Mouse (Mus musculus) liver, embryonic 13.5 days (tissue): Measurements from ENCODE around the gene Fbxl15. TPM values are rescaled to one million over a fixed set of nuclear protein-coding genes. Genes with fewer than 3 reads are reported as not detected.

Source experiments
- ATAC-seq: fragments of 200-750 bp; cut with Nextera tagmentation; 2 replicates; pipeline ENCODE4 v1.8.0; 2017; ENCODE audit warnings: low read depth, mild to moderate bottlenecking, moderate number of reproducible peaks, moderate library complexity
- DNase-seq: peaks from one replicate; pipeline ENCODE4 v3.0.0; 2022
- H3K27ac ChIP-seq: fragments of 300-500 bp; sonication (generic); 2 replicates; pipeline ENCODE4 v1.5.1; 2015; ENCODE audit warnings: moderate library complexity, mild to moderate bottlenecking, inconsistent platforms
- H3K27me3 ChIP-seq: fragments of 300-500 bp; sonication (generic); 2 replicates; pipeline ENCODE4 v1.6.1; 2015; ENCODE audit warnings: mild to moderate bottlenecking, inconsistent platforms
- H3K36me3 ChIP-seq: fragments of 300-500 bp; sonication (generic); 2 replicates; pipeline ENCODE4 v1.6.1; 2015; ENCODE audit warnings: mild to moderate bottlenecking, inconsistent platforms
- H3K4me1 ChIP-seq: fragments of 300-500 bp; sonication (generic); replicated peaks from 2 replicates; pipeline ENCODE4 v1.6.1; 2015; ENCODE audit warnings: inconsistent platforms
- H3K4me2 ChIP-seq: fragments of 300-500 bp; sonication (generic); 2 replicates; pipeline ENCODE4 v1.6.1; 2015; ENCODE audit warnings: inconsistent platforms, mild to moderate bottlenecking, moderate library complexity
- H3K4me3 ChIP-seq: fragments of 300-500 bp; sonication (generic); replicated peaks from 2 replicates; pipeline ENCODE4 v1.5.1; 2015; ENCODE audit warnings: mild to moderate bottlenecking, inconsistent platforms
- H3K9ac ChIP-seq: fragments of 300-500 bp; sonication (generic); 2 replicates; pipeline ENCODE4 v1.6.1; 2015; ENCODE audit warnings: mild to moderate bottlenecking, inconsistent platforms
- H3K9me3 ChIP-seq: fragments of 300-500 bp; sonication (generic); replicated peaks from 2 replicates; pipeline ENCODE4 v1.6.1; 2016; ENCODE audit warnings: inconsistent platforms
- WGBS: fragments of 180-500 bp; shearing (Covaris S2); methylation state at CpG from one replicate; pipeline ENCODE4 v1.1.7; 2015; ENCODE audit not compliant: insufficient replicate concordance; 5-methylcytosine and 5-hydroxymethylcytosine counted together
- polyA plus RNA-seq: library from polyadenylated mRNA; unstranded; fragments of >200 nt; fragmentation: Nextera tagmentation; extraction: Ambion mirVana; gene quantifications from 2 replicates; pipeline ENCODE4 v1.2.1, GENCODE M21; 2015

Fbxl15 gene
- polyA plus RNA-seq, 1 experiment from 2014 or later, result 11.2 TPM

DNA sequence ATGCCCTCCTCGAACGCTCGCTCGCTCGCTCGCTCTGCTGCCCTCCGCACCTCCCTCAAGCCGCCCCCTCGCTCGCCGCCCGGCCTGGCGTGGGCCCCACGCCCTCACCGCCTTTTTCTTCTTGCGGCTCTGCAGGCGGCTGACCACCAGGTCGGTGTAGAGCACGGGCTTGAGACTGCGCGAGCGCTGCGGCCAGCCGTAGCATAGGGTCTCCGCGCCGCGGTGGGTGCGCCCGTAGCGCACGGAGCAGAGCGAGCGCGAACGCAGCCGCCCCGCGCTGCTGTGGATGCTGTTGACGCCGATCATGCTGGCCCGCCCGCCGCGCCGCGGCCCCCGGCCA is 10.5 kb upstream of the Fbxl15 start:
- Histone ChIP-seq H3K4me1 (peaks cover 70% of the 10 kb centered on the region), H3K27me3 (peaks cover 97% of the 10 kb centered on the region), H3K36me3 (peaks cover 3% of the 10 kb centered on the region), H3K27ac (no peak overlapping the region), H3K9ac (peak overlapping the region; percentile 47), H3K4me2 (peak overlapping the region; percentile 93), H3K9me3 (no peaks in the 10 kb centered on the region), H3K4me3 (peak overlapping the region; percentile 55)
- peak; percentile 3 for DNase-seq
- ATAC-seq, result no peak
- WGBS, result 1% methylated on average over 47 of the region's 48 CpGs

DNA sequence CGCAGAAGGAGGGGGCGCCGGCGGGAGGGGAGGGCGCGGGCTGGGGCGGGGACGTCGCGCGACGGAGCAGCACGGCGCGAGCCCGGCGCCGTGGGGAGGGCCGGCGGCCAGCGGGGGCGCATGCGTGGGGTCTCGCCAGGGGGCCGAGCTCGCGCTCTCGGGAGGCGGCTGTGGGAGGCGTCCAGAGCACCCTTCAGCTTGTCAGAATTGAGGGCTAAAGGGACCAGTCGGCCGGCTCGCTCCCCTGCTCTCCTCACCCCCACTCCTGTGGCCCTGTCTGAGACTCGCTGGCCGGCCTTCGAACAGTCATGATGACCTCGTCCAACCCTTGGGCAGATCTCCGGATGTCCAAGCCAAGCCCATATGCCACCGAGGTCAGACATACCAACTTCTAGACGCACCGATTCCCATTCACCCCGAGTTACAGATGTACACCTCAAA is 9.9 kb upstream of the Fbxl15 start:
- no peak for ATAC-seq

DNA sequence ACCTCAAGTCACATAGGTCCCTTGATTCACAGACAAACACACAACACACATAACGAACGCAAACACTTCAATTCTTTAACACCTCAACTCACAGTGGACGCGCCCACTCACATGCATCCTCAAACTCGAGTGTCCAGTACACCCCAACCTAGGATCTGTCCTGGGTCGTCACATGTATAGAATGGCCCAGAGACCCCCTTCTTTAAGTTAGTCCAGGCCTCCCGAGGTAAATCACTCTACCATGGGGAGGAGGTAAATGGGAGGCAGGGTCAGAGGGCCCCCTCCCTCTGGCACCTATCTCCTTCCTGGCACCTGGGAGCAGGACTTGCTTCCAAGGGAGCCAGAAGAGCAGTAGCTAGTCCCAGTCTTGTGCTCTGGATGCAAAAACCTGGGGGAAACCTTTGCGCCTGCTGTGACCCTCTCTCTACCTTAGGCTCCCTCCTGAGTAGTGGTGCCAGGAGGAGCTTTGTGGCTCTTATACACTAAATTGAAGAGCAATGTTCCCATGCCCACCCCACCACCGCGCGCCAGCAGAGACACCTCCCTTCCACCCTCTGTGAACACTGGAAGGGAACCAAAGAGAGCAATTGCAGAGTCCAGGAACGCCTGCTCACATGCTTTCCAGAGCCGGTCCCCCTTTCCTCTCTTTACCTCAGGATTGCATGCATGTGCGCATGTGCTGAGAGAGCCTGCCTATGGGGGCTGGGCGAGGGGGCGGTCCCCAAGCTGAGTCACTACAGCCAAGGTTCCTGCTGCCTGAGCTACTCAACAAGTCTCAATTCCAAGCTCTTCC is 9.2 kb upstream of the Fbxl15 start:
- WGBS, result 11% methylated on average over 16 of the region's 16 CpGs
- H3K4me2 ChIP-seq, result peak overlapping the region; percentile 93
- H3K36me3 ChIP-seq, result no peaks in the 10 kb centered on the region
- DNase-seq (peak; percentile 51), ATAC-seq (no peak)
- peaks cover 100% of the 10 kb centered on the region for H3K27me3 ChIP-seq
- H3K9ac ChIP-seq, result no peak overlapping the region
- no peak overlapping the region for H3K27ac ChIP-seq
- H3K4me1 ChIP-seq, result peaks cover 58% of the 10 kb centered on the region
- no peaks in the 10 kb centered on the region for H3K9me3 ChIP-seq
- H3K4me3 ChIP-seq, result peak overlapping the region; percentile 55

More for the DNA sequence above, 9.9 kb upstream of the Fbxl15 start:
- Histone ChIP-seq H3K4me3 (peak overlapping the region; percentile 55), H3K9ac (peak overlapping the region; percentile 47; the same call in 1 of the 2 replicates), H3K27ac (no peak overlapping the region), H3K4me1 (peaks cover 65% of the 10 kb centered on the region), H3K9me3 (no peaks in the 10 kb centered on the region), H3K27me3 (peaks cover 100% of the 10 kb centered on the region), H3K4me2 (peak overlapping the region; percentile 93), H3K36me3 (no peaks in the 10 kb centered on the region)
- DNase-seq, result no peak
- WGBS, result 3% methylated on average over 27 of the region's 42 CpGs

DNA sequence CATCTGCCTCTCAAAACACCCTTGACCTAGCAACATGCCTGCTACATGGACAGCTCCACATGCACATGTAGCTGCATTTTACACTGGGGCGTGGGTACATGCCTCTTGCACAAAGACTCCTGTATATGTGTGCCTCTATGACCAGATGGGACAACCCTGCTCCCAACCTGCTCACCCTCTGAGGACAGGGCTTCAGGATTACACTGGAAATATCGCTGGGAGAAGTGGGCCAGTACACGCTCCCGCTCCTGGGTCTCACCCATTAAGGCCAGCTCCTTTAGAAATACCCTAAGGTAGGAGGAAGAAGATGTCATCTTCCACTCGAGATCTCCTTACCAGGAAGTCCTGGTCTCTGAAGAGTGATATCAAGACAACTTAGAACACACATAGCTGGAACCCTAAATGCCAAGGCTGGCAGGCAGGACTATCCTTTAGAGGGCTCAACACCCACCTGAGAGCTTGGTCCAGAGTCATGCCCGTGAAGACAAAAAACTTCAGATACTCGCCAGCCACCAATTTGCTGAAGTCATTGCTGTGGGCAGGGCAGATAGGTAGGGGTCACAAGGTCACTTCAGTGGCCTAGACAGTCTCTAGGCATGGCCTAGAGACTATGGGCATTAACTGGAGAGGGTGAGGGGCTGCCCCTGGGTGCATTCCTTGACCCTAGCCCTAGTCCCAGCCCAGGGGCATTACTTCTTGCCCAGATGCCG is 7.8 kb upstream of the Fbxl15 start:
- H3K36me3 ChIP-seq, result no peaks in the 10 kb centered on the region
- DNase-seq, result no peak
- peaks cover 100% of the 10 kb centered on the region for H3K27me3 ChIP-seq
- H3K4me3 ChIP-seq, result no peak overlapping the region
- 59% methylated on average over 8 of the region's 8 CpGs for WGBS
- no peak for ATAC-seq
- H3K27ac ChIP-seq, result no peak overlapping the region
- peaks cover 50% of the 10 kb centered on the region for H3K4me1 ChIP-seq
- no peak overlapping the region for H3K9ac ChIP-seq
- no peaks in the 10 kb centered on the region for H3K9me3 ChIP-seq
- no peak overlapping the region for H3K4me2 ChIP-seq

DNA sequence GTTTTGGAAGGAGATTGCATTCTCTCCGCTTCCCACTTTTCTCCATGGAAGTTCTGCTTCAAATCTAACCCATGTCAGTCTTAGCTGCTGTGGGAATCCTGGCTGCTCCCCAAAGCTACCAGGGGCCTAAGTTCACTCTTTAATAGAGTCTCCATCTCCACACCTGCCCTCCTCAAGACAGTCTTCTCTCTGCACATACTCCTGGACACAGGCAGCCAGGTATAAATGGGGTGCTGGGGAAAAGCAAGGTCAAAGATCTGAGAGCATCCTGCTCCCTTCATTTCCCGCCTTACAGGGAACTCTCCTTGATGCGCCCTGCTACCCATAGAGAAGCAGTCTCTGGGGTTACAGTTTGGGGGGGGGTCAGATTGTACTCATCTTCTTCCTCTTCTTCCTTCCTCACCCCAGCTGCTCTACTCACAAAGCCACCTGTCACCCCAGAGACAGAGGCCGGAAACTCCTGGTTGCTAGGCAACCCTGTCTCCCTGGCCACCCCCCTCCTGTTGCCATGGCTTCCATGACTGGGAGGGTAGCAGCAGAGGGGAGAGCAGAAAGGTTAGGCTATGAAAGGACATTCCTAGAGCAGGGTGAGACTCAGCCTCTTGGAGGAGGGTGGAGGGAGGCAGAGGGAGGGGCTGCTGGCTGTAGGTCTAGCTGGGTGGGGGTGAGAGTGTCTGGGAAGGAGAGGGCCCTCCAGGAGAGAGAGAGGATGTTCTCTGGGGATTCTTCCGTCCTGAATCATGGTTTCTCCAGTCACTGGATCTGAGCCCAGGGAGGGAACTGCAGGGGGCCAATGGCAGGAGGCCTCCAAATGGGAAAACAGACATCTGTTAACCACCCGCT is 6.7 kb upstream of the Fbxl15 start:
- Histone ChIP-seq H3K4me3 (no peak overlapping the region), H3K9me3 (no peaks in the 10 kb centered on the region), H3K9ac (no peak overlapping the region), H3K4me1 (peaks cover 40% of the 10 kb centered on the region), H3K36me3 (no peaks in the 10 kb centered on the region), H3K27ac (no peak overlapping the region), H3K27me3 (peaks cover 100% of the 10 kb centered on the region), H3K4me2 (no peak overlapping the region)
- DNase-seq, result no peak
- 26% methylated on average over 6 of the region's 6 CpGs for WGBS
- ATAC-seq, result no peak

- H3K27ac ChIP-seq, result no peak overlapping the region
- no peak for ATAC-seq
Measured at GRCm38 (mm10) chr19:46322144-46322995, 5.6 kb upstream of the Fbxl15 start.

GRCm38 (mm10) chr19:46322996-46323572 is 4.9 kb upstream of the Fbxl15 start:
- Histone ChIP-seq H3K4me1 (peaks cover 39% of the 10 kb centered on the region), H3K4me3 (no peak overlapping the region), H3K9me3 (no peaks in the 10 kb centered on the region), H3K27me3 (peaks cover 96% of the 10 kb centered on the region), H3K36me3 (no peaks in the 10 kb centered on the region), H3K9ac (no peak overlapping the region), H3K27ac (no peak overlapping the region), H3K4me2 (no peak overlapping the region)
- ATAC-seq (no peak), DNase-seq (no peak)
- 67% methylated on average over 13 of the region's 13 CpGs for WGBS

More at GRCm38 (mm10) chr19:46322144-46322995, 5.6 kb upstream of the Fbxl15 start:
- DNase-seq, result no peak
- H3K36me3 ChIP-seq, result no peaks in the 10 kb centered on the region
- no peak overlapping the region for H3K9ac ChIP-seq
- no peak overlapping the region for H3K4me2 ChIP-seq
- H3K4me1 ChIP-seq, result peaks cover 40% of the 10 kb centered on the region
- no peak overlapping the region for H3K4me3 ChIP-seq
- H3K27me3 ChIP-seq, result peaks cover 100% of the 10 kb centered on the region
- WGBS, result 60% methylated on average over 11 of the region's 11 CpGs
- no peaks in the 10 kb centered on the region for H3K9me3 ChIP-seq

GRCm38 (mm10) chr19:46323716-46324115 is 4.3 kb upstream of the Fbxl15 start:
- Histone ChIP-seq H3K27me3 (peaks cover 90% of the 10 kb centered on the region), H3K4me3 (no peak overlapping the region), H3K9me3 (no peaks in the 10 kb centered on the region), H3K27ac (no peak overlapping the region), H3K4me1 (peaks cover 35% of the 10 kb centered on the region), H3K4me2 (no peak overlapping the region), H3K36me3 (no peaks in the 10 kb centered on the region), H3K9ac (no peak overlapping the region)
- WGBS, result 52% methylated on average over 5 of the region's 5 CpGs
- ATAC-seq (no peak), DNase-seq (no peak)

DNA sequence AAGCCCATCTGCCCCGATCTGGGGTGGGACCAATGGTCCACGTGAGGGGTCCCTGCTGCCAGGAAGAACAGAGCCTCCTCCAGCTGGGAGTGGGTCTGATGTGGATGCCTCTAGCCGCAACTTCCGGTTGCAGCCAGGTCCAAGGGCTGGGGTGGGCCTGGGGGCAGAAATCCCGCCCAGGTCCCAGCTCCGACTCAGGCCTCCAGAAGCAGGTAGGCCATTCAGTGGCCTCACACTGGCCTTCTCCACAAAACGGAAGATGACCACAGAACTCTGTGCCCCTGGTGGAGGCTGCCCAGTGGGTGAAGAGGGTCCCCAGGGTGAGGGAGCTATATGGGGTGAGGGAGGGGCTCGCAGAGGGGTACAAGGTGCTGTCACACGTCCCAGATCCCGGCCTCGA is 3.6 kb upstream of the Fbxl15 start:
- 55% methylated on average over 11 of the region's 11 CpGs for WGBS
- ATAC-seq (no peak), DNase-seq (no peak)
- no peak overlapping the region for H3K27ac ChIP-seq
- no peaks in the 10 kb centered on the region for H3K9me3 ChIP-seq
- H3K4me3 ChIP-seq, result no peak overlapping the region
- no peak overlapping the region for H3K4me2 ChIP-seq
- peaks cover 35% of the 10 kb centered on the region for H3K4me1 ChIP-seq
- no peak overlapping the region for H3K9ac ChIP-seq
- no peaks in the 10 kb centered on the region for H3K36me3 ChIP-seq
- H3K27me3 ChIP-seq, result peaks cover 88% of the 10 kb centered on the region

DNA sequence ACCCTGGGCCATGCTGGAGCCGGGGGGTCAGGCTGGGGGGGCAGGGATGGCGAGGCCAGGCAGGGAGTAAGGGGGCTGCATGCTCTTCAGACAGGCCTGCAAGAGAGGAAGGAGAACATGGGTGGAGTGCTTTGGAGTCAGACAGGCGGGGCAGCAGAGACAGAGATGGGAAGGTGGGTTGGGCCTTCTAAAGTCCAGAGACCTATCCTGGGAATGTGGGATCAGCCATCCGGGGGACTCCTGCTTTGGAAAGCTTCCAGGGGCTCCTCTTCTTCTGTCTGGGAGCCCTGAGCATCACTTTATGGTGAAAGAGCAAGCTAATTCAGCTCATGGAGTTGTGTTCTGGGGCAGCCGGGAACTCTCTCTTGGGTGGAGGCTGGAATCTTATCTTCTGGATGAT is 3.1 kb upstream of the Fbxl15 start:
- Histone ChIP-seq H3K4me2 (no peak overlapping the region), H3K36me3 (no peaks in the 10 kb centered on the region), H3K4me1 (peaks cover 38% of the 10 kb centered on the region), H3K9ac (no peak overlapping the region), H3K4me3 (no peak overlapping the region), H3K9me3 (no peaks in the 10 kb centered on the region), H3K27me3 (peaks cover 83% of the 10 kb centered on the region), H3K27ac (no peak overlapping the region)
- no peak for DNase-seq
- 47% methylated on average over 5 of the region's 5 CpGs for WGBS
- ATAC-seq, result no peak
